Mouse (Mus musculus) gastrocnemius, adult 8-10 months (tissue): ENCODE data around the gene St8sia2. TPM values are rescaled to one million over a fixed set of nuclear protein-coding genes. Genes with fewer than 3 reads are reported as not detected.
"Not testable (repeated sequence)": the region's sequence is repeated elsewhere in the genome, so short reads cannot be mapped to it uniquely, and the experiment has no call there.

Source experiments
- DNase-seq, 2 experiments: peaks; one replicate each; pipeline ENCODE4 v3.0.0; 2022; ENCODE audit warnings: low spot score in 2 of 2
- total RNA-seq, 4 experiments: library from RNA; stranded (reverse); gene quantifications; 2 replicates each; pipeline ENCODE4 v1.2.4; 2022

St8sia2 gene
- total RNA-seq, 4 experiments from 2014 or later: 0.05 to 0.48 (median 0.19) TPM

- DNase-seq: no peak
Observed at GRCm38 (mm10) chr7:73989366-73989765, 24.1 kb downstream of the St8sia2 start.

- DNase-seq: not testable (repeated sequence)
Observed at GRCm38 (mm10) chr7:73972157-73972556, 41.3 kb downstream of the St8sia2 start.

- DNase-seq: no peak
Observed at GRCm38 (mm10) chr7:73965164-73965563, 48.3 kb downstream of the St8sia2 start.

GRCm38 (mm10) chr7:73962431-73962830 is 51.1 kb downstream of the St8sia2 start:
- DNase-seq: no peak

GRCm38 (mm10) chr7:73954441-73954840 is 59.0 kb downstream of the St8sia2 start:
- peak in 1 of 2 experiments; percentile 17 for DNase-seq

- no peak for DNase-seq
Observed at GRCm38 (mm10) chr7:73953131-73953530, 60.4 kb downstream of the St8sia2 start.

- DNase-seq: peak in 1 of 2 experiments; percentile 27
Observed at GRCm38 (mm10) chr7:73941640-73942039, 71.8 kb downstream of the St8sia2 start.

GRCm38 (mm10) chr7:73939236-73939635 is 74.3 kb downstream of the St8sia2 start:
- DNase-seq: no peak

- DNase-seq: no peak
Observed at GRCm38 (mm10) chr7:73938046-73938810, 75.3 kb downstream of the St8sia2 start.

GRCm38 (mm10) chr7:73936119-73936518 is 77.4 kb downstream of the St8sia2 start:
- no peak for DNase-seq

GRCm38 (mm10) chr7:73935703-73936102 is 77.8 kb downstream of the St8sia2 start:
- DNase-seq: no peak

- DNase-seq: no peak
Observed at GRCm38 (mm10) chr7:73933036-73933435, 80.5 kb downstream of the St8sia2 start.

GRCm38 (mm10) chr7:73920921-73921485 is 92.5 kb downstream of the St8sia2 start:
- no peak for DNase-seq

- DNase-seq: no peak
Observed at GRCm38 (mm10) chr7:73917633-73918311, 95.7 kb downstream of the St8sia2 start.

GRCm38 (mm10) chr7:73911899-73912298 is 101.6 kb downstream of the St8sia2 start:
- DNase-seq: no peak

- DNase-seq: no peak
Observed at GRCm38 (mm10) chr7:73910843-73911242, 102.6 kb downstream of the St8sia2 start.

GRCm38 (mm10) chr7:73909432-73910205 is 103.9 kb downstream of the St8sia2 start:
- DNase-seq: no peak

- no peak for DNase-seq
Observed at GRCm38 (mm10) chr7:73894506-73894905, 119.0 kb downstream of the St8sia2 start.

GRCm38 (mm10) chr7:73891830-73892229 is 121.7 kb downstream of the St8sia2 start:
- DNase-seq: no peak

GRCm38 (mm10) chr7:73890891-73891610 is 122.4 kb downstream of the St8sia2 start:
- no peak for DNase-seq

- no peak for DNase-seq
Observed at GRCm38 (mm10) chr7:73890466-73890865, 123.0 kb downstream of the St8sia2 start.
